Mouse (Mus musculus) MEL (cell line): ENCODE results near the gene Angptl1. TPM values are rescaled to one million over a fixed set of nuclear protein-coding genes. Genes with fewer than 3 reads are reported as not detected.

Experiments
- DNase-seq: peaks from one replicate; pipeline ENCODE4 v3.0.0; 2011; ENCODE audit warnings: low read depth, low spot score
- H3K27ac ChIP-seq: 2 replicates; pipeline ENCODE4 v1.5.1; 2012; ENCODE audit warnings: low read depth, mild to moderate bottlenecking, control low read depth, low read length, moderate library complexity; ENCODE audit not compliant: control insufficient read depth
- H3K27me3 ChIP-seq, 2 experiments: fragments of 150-350 bp in 1 of 2; sonication (generic) in 1 of 2; 2 replicates each; pipeline ENCODE4 v1.6.1; 2012; ENCODE audit warnings: low read length in 2 of 2, mild to moderate bottlenecking in 2 of 2, improper control_type of control experiment in 1 of 2, moderate library complexity in 1 of 2; ENCODE audit not compliant: insufficient read depth in 2 of 2, control insufficient read depth in 1 of 2
- H3K36me3 ChIP-seq, 2 experiments: 2 replicates each; pipeline ENCODE4 v1.6.1; 2012 to 2014; ENCODE audit warnings: low read length in 2 of 2, improper control_type of control experiment in 1 of 2, inconsistent platforms in 1 of 2, mild to moderate bottlenecking in 1 of 2; ENCODE audit not compliant: insufficient read depth in 2 of 2, control insufficient read depth in 1 of 2
- H3K4me1 ChIP-seq, 2 experiments: fragments of 150-350 bp in 1 of 2; sonication (generic) in 1 of 2; 2 replicates each; pipeline ENCODE4 v1.6.1; 2012; ENCODE audit warnings: low read length in 2 of 2, improper control_type of control experiment in 1 of 2, mild to moderate bottlenecking in 1 of 2; ENCODE audit not compliant: insufficient read depth in 2 of 2, control insufficient read depth in 1 of 2
- H3K4me3 ChIP-seq, 2 experiments: fragments of 150-350 bp in 1 of 2; sonication (generic) in 1 of 2; 2 replicates each; pipeline ENCODE4 v1.5.1; 2012; ENCODE audit warnings: low read depth in 2 of 2, low read length in 2 of 2, mild to moderate bottlenecking in 2 of 2, moderate library complexity in 2 of 2, control low read depth in 1 of 2, improper control_type of control experiment in 1 of 2; ENCODE audit not compliant: control insufficient read depth in 1 of 2, insufficient read depth in 1 of 2
- H3K79me2 ChIP-seq: 2 replicates; pipeline ENCODE4 v1.6.1; 2012; ENCODE audit warnings: mild to moderate bottlenecking, low read length, moderate library complexity; ENCODE audit not compliant: control insufficient read depth, poor library complexity, insufficient read depth
- H3K9ac ChIP-seq: 2 replicates; pipeline ENCODE4 v1.6.1; 2012; ENCODE audit warnings: low read depth, mild to moderate bottlenecking, control low read depth, low read length, moderate library complexity; ENCODE audit not compliant: control insufficient read depth, poor library complexity, severe bottlenecking
- H3K9me3 ChIP-seq: fragments of 150-350 bp; sonication (generic); replicated peaks from 2 replicates; pipeline ENCODE4 v1.6.1; 2012; ENCODE audit warnings: mild to moderate bottlenecking, low read length, improper control_type of control experiment, moderate library complexity; ENCODE audit not compliant: insufficient read depth
- BHLHE40 ChIP-seq: IDR thresholded peaks from 2 replicates; pipeline ENCODE4 v1.6.1; 2012; ENCODE audit warnings: low read depth, mild to moderate bottlenecking, inconsistent platforms, low read length, improper control_type of control experiment, borderline replicate concordance
- CHD2 ChIP-seq: IDR thresholded peaks from 2 replicates; pipeline ENCODE4 v1.6.1; 2011; ENCODE audit warnings: low read length, improper control_type of control experiment
- CTCF ChIP-seq, 3 experiments: IDR thresholded peaks in 2 of 3; conservative IDR thresholded peaks in 1 of 3; 2 replicates each; pipeline ENCODE4 v1.5.1; 2011 to 2012; ENCODE audit warnings: low read length in 3 of 3, low read depth in 2 of 3, mild to moderate bottlenecking in 2 of 3, improper control_type of control experiment in 1 of 3, inconsistent platforms in 1 of 3, mixed read lengths in 1 of 3, moderate library complexity in 1 of 3; ENCODE audit not compliant: control insufficient read depth in 1 of 3, insufficient read depth in 1 of 3, poor library complexity in 1 of 3, severe bottlenecking in 1 of 3
- ETS1 ChIP-seq: IDR thresholded peaks from 2 replicates; pipeline ENCODE4 v1.6.1; 2012; ENCODE audit warnings: low read depth, mild to moderate bottlenecking, inconsistent platforms, low read length, improper control_type of control experiment, moderate library complexity
- GABPA ChIP-seq: IDR thresholded peaks from 2 replicates; pipeline ENCODE4 v1.6.1; 2012; ENCODE audit warnings: low read depth, mild to moderate bottlenecking, inconsistent platforms, low read length, improper control_type of control experiment, moderate library complexity
- GATA1 ChIP-seq: IDR thresholded peaks from 2 replicates; pipeline ENCODE4 v1.6.1; 2011; ENCODE audit warnings: low read depth, low read length, improper control_type of control experiment
- HCFC1 ChIP-seq: IDR thresholded peaks from 2 replicates; pipeline ENCODE4 v1.6.1; 2012; ENCODE audit warnings: low read depth, mild to moderate bottlenecking, inconsistent platforms, low read length, improper control_type of control experiment, moderate library complexity
- JUND ChIP-seq: IDR thresholded peaks from 2 replicates; pipeline ENCODE4 v1.6.1; 2011; ENCODE audit warnings: low read depth, mild to moderate bottlenecking, improper control_type of control experiment, low read length
- MAFK ChIP-seq: IDR thresholded peaks from 2 replicates; pipeline ENCODE4 v1.6.1; 2011; ENCODE audit warnings: low read depth, mild to moderate bottlenecking, low read length, improper control_type of control experiment, borderline replicate concordance
- MEF2A ChIP-seq: IDR thresholded peaks from 2 replicates; pipeline ENCODE4 v1.6.1; 2014; ENCODE audit warnings: low read depth, mild to moderate bottlenecking, inconsistent platforms, low read length, improper control_type of control experiment; ENCODE audit not compliant: poor library complexity, insufficient replicate concordance, severe bottlenecking; ENCODE audit errors: extremely low read depth
- MYC ChIP-seq: IDR thresholded peaks from 2 replicates; pipeline ENCODE4 v1.6.1; 2011; ENCODE audit warnings: low read depth, mild to moderate bottlenecking, low read length, improper control_type of control experiment, moderate library complexity
- NELFE ChIP-seq: IDR thresholded peaks from 2 replicates; pipeline ENCODE4 v1.6.1; 2011; ENCODE audit warnings: low read depth, low read length, improper control_type of control experiment
- POLR2AphosphoS2 ChIP-seq: IDR thresholded peaks from 2 replicates; pipeline ENCODE4 v1.6.1; 2011; ENCODE audit warnings: low read length, improper control_type of control experiment
- POLR2AphosphoS5 ChIP-seq: IDR thresholded peaks from 2 replicates; pipeline ENCODE4 v1.6.1; 2012; ENCODE audit warnings: low read depth, borderline replicate concordance, mild to moderate bottlenecking, inconsistent platforms, low read length, moderate library complexity, mixed read lengths
- RAD21 ChIP-seq: IDR thresholded peaks from 2 replicates; pipeline ENCODE4 v1.6.1; 2011; ENCODE audit warnings: mild to moderate bottlenecking, low read depth, low read length, improper control_type of control experiment
- RCOR1 ChIP-seq: IDR thresholded peaks from 2 replicates; pipeline ENCODE4 v1.6.1; 2012; ENCODE audit warnings: low read depth, mild to moderate bottlenecking, inconsistent platforms, low read length, improper control_type of control experiment
- SMC3 ChIP-seq: IDR thresholded peaks from 2 replicates; pipeline ENCODE4 v1.6.1; 2011; ENCODE audit warnings: low read depth, low read length, improper control_type of control experiment
- TAL1 ChIP-seq: IDR thresholded peaks from 2 replicates; pipeline ENCODE4 v1.6.1; 2012; ENCODE audit warnings: mild to moderate bottlenecking, inconsistent platforms, low read length, moderate library complexity, mixed read lengths
- USF2 ChIP-seq, 2 experiments: IDR thresholded peaks; 2 replicates each; pipeline ENCODE4 v1.6.1; 2011 to 2012; ENCODE audit warnings: improper control_type of control experiment in 2 of 2, low read length in 2 of 2, borderline replicate concordance in 1 of 2, inconsistent platforms in 1 of 2, low read depth in 1 of 2, mild to moderate bottlenecking in 1 of 2; ENCODE audit not compliant: insufficient read depth in 1 of 2
- ZC3H11A ChIP-seq: IDR thresholded peaks from 2 replicates; pipeline ENCODE4 v1.6.1; 2012; ENCODE audit warnings: low read depth, mild to moderate bottlenecking, inconsistent platforms, low read length, improper control_type of control experiment
- ZNF384 ChIP-seq: IDR thresholded peaks from 2 replicates; pipeline ENCODE4 v1.6.1; 2012; ENCODE audit warnings: low read depth, mild to moderate bottlenecking, inconsistent platforms, low read length, improper control_type of control experiment
- polyA plus RNA-seq, 2 experiments: library from polyadenylated mRNA; stranded (reverse) in 1 of 2; unstranded in 1 of 2; fragments of >175 nt in 1 of 2; fragments of >200 nt in 1 of 2; gene quantifications; 2 replicates each; pipeline versions ENCODE4 v1.2.1 to v1.2.4; 2012; ENCODE audit warnings: low replicate concordance in 2 of 2, low read depth in 1 of 2; ENCODE audit not compliant: insufficient read length in 2 of 2, insufficient read depth in 1 of 2, missing spikeins in 1 of 2
- total RNA-seq: library from RNA; depleted of rRNA; stranded (reverse); fragments of 300-350 nt; gene quantifications from 2 replicates; pipeline ENCODE4 v1.2.3, GENCODE M21; 2012

The Angptl1 gene
- total and polyA plus RNA-seq, 3 experiments = 0.07 TPM; not detected in 2

DNA sequence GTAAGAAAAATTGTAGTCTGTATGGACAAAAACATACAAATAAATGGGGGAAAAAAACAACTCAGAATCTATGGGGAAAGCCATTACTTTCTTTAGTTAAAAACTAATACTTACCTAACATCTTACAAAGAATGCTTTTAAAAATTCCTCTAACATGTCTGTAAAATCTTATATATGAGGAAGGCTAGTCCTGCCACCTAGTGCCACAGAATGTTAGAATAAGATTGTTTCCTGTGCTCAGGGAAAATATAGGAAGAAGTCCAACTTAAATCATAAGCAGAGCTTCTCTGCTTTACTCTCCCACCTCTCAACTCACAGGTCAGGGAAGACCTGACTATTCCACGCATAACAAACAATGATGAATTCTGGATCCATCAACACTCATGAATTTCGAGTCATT is 47.5 kb downstream of the Angptl1 start:
- 0 out of 4 replicates have a peak, but pooled peaks cover 0 to 3% of the 10 kb centered on the region in 2 experiments for H3K4me1 ChIP-seq
- TF ChIP-seq POLR2AphosphoS2 (no peak), CTCF (IDR thresholded peaks at IDR 0.05 in 2 of 3, conservative IDR thresholded peaks at IDR 0.05 in 1 of 3; ENCODE audit: control insufficient read depth in 1 of 3, insufficient read depth in 1 of 3, low read depth in 2 of 3, low read length in 3 of 3, poor library complexity in 1 of 3, severe bottlenecking in 1 of 3) (peak in 1 of 3 experiments; percentile 31; a peak in 2 of 6 replicates), JUND (no peak), MAFK (no peak), SMC3 (peak; percentile 22), RAD21 (peak; percentile 28), TAL1 (no peak)
- no peaks in the 10 kb centered on the region for H3K36me3 ChIP-seq
- no peak for DNase-seq
- H3K9me3 ChIP-seq = no peaks in the 10 kb centered on the region
- H3K79me2 ChIP-seq = no peaks in the 10 kb centered on the region
- no peak overlapping the region for H3K9ac ChIP-seq
- no peaks in the 10 kb centered on the region for H3K27me3 ChIP-seq
- no peak overlapping the region for H3K27ac ChIP-seq
- no peak overlapping the region for H3K4me3 ChIP-seq

GRCm38 (mm10) chr1:156888830-156889229 is 50.5 kb downstream of the Angptl1 start:
- H3K9me3 ChIP-seq = no peaks in the 10 kb centered on the region
- 0 out of 4 replicates have a peak, but pooled peaks cover 0 to 3% of the 10 kb centered on the region in 2 experiments for H3K4me1 ChIP-seq
- DNase-seq = peak; percentile 26
- H3K36me3 ChIP-seq = no peaks in the 10 kb centered on the region
- no peak overlapping the region for H3K27ac ChIP-seq
- H3K79me2 ChIP-seq = no peaks in the 10 kb centered on the region
- no peak overlapping the region for H3K9ac ChIP-seq
- no peak overlapping the region for H3K4me3 ChIP-seq
- H3K27me3 ChIP-seq = no peaks in the 10 kb centered on the region
- TF ChIP-seq NELFE = no peak
- TF ChIP-seq RAD21 = peak; percentile 34
- peak; percentile 47 for TF ChIP-seq SMC3
- TF ChIP-seq GATA1 = no peak
- no peak for TF ChIP-seq POLR2AphosphoS2
- TF ChIP-seq MEF2A = no peak
- TF ChIP-seq BHLHE40 = no peak
- TF ChIP-seq HCFC1 = no peak
- no peak for TF ChIP-seq ETS1
- TF ChIP-seq GABPA = no peak
- no peak for TF ChIP-seq CHD2
- TF ChIP-seq CTCF (IDR thresholded peaks at IDR 0.05 in 2 of 3, conservative IDR thresholded peaks at IDR 0.05 in 1 of 3; ENCODE audit: control insufficient read depth in 1 of 3, insufficient read depth in 1 of 3, low read depth in 2 of 3, low read length in 3 of 3, poor library complexity in 1 of 3, severe bottlenecking in 1 of 3) = peak in 2 of 3 experiments; percentile 34 to 40; a peak in 5 of 6 replicates
- TF ChIP-seq USF2 (IDR thresholded peaks at IDR 0.05; ENCODE audit: borderline replicate concordance in 1 of 2, insufficient read depth in 1 of 2, low read depth in 1 of 2, low read length in 2 of 2) = no peak
- TF ChIP-seq JUND = no peak
- no peak for TF ChIP-seq MYC
- TF ChIP-seq ZNF384 = no peak
- TF ChIP-seq RCOR1 = no peak
- no peak for TF ChIP-seq POLR2AphosphoS5
- TF ChIP-seq ZC3H11A = no peak
